In genomic region chr1:66678662-66679061, GRCm38 (mm10) we compare ENCODE assay signal across 17 mouse cellular contexts. TPM values are rescaled to one million over a fixed set of nuclear protein-coding genes. Genes with fewer than 3 reads are reported as not detected.
DNase-seq lines count a peak whose midpoint lies in the region; ATAC-seq and TF ChIP-seq lines count a peak whose summit lies in the region.
"Had no signal": no experiment of that assay in that cellular context is flagged by ENCODE, and none has a peak within 500 bp of the region (broad histone marks: within the 10 kb centered on the region; RNA-seq: fewer than 3 reads in every experiment).

No protein-coding gene starts in this region.

- WGBS in intestine, postnatal 0 days, result 40% methylated on average over 2 of the region's 2 CpGs
- WGBS in intestine, embryonic 16.5 days, result 35% methylated on average over 2 of the region's 2 CpGs
- 33% methylated on average over 2 of the region's 2 CpGs for WGBS in midbrain, postnatal 0 days
- WGBS in midbrain, embryonic 16.5 days, result 40% methylated on average over 2 of the region's 2 CpGs
- 15% methylated on average over 2 of the region's 2 CpGs for whole genome bisulfite sequencing in cerebellum, adult 2 months

- no peak for DNase-seq in midbrain, postnatal 0 days (ENCODE audit: low spot score)
- peak; percentile 13 for DNase-seq in NIH3T3 (ENCODE audit: low read depth)
- no peak for DNase-seq in embryo, embryonic 9.5 days (ENCODE audit: extremely low spot score)
- no peak for DNase-seq in cerebellum, adult 2 months
- DNase-seq: adrenal gland, postnatal 10 days; cerebellum, postnatal 14 days; embryo, embryonic 11 days; gastrocnemius, postnatal 10 days; spleen, adult 18-20 months; thymus, postnatal 36 days had no signal

- no peak overlapping the region for H3K4me2 ChIP-seq in intestine, postnatal 0 days (replicated peaks; ENCODE audit: low read depth)
- H3K4me2 ChIP-seq in intestine, embryonic 16.5 days (ENCODE audit: low read depth, low read length), result no peak overlapping the region
- H3K4me2 ChIP-seq in midbrain, postnatal 0 days (ENCODE audit: low read depth, low read length, poor library complexity, severe bottlenecking), result no peak overlapping the region
- H3K4me2 ChIP-seq in midbrain, embryonic 16.5 days (ENCODE audit: low read length), result no peak overlapping the region
- H3K4me2 ChIP-seq: intestine, embryonic 15.5 days; limb, embryonic 15.5 days; neural tube, embryonic 12.5 days had no signal

- H3K9ac ChIP-seq in intestine, postnatal 0 days (ENCODE audit: low read depth, low read length), result no peak overlapping the region
- no peak overlapping the region for H3K9ac ChIP-seq in intestine, embryonic 16.5 days (ENCODE audit: low read depth, low read length)
- no peak overlapping the region for H3K9ac ChIP-seq in midbrain, postnatal 0 days (replicated peaks; ENCODE audit: low read length, poor library complexity, severe bottlenecking)
- H3K9ac ChIP-seq in midbrain, embryonic 16.5 days (ENCODE audit: low read depth, low read length), result no peak overlapping the region
- H3K9ac ChIP-seq: intestine, embryonic 15.5 days; limb, embryonic 15.5 days; neural tube, embryonic 12.5 days had no signal

- no peaks in the 10 kb centered on the region for H3K36me3 ChIP-seq in intestine, postnatal 0 days (ENCODE audit: control insufficient read depth, insufficient read depth)
- H3K36me3 ChIP-seq in intestine, embryonic 16.5 days (ENCODE audit: control insufficient read depth, insufficient read depth, low read length), result no peaks in the 10 kb centered on the region
- peaks cover 10% of the 10 kb centered on the region; the same call in 1 of the 2 replicates for H3K36me3 ChIP-seq in midbrain, postnatal 0 days (ENCODE audit: insufficient read depth, low read length)
- H3K36me3 ChIP-seq in midbrain, embryonic 16.5 days (ENCODE audit: control insufficient read depth, insufficient read depth, low read length), result no peaks in the 10 kb centered on the region
- H3K36me3 ChIP-seq: intestine, embryonic 15.5 days; limb, embryonic 15.5 days; neural tube, embryonic 12.5 days had no signal

- peak; percentile 57 for TF ChIP-seq CTCF in intestine, postnatal 0 days (IDR thresholded peaks at IDR 0.05; ENCODE audit: low read depth)
- TF ChIP-seq CTCF in midbrain, postnatal 0 days (IDR thresholded peaks at IDR 0.05), result peak; percentile 56
- no peak for TF ChIP-seq CTCF in cerebellum, adult 2 months (IDR thresholded peaks at IDR 0.05; ENCODE audit: borderline replicate concordance, insufficient read depth, low read depth, low read length)

- H3K27ac ChIP-seq in intestine, postnatal 0 days (ENCODE audit: low read depth, low read length), result no peak overlapping the region
- H3K27ac ChIP-seq in intestine, embryonic 16.5 days (ENCODE audit: low read length), result no peak overlapping the region
- no peak overlapping the region for H3K27ac ChIP-seq in midbrain, postnatal 0 days (ENCODE audit: low read depth, low read length)
- no peak overlapping the region for H3K27ac ChIP-seq in midbrain, embryonic 16.5 days (ENCODE audit: low read length)
- H3K27ac ChIP-seq in cerebellum, adult 2 months (ENCODE audit: insufficient read depth, low read length), result no peak overlapping the region
- H3K27ac ChIP-seq: intestine, embryonic 15.5 days; limb, embryonic 15.5 days; neural tube, embryonic 12.5 days had no signal

- ATAC-seq in intestine, postnatal 0 days, result no peak
- ATAC-seq in intestine, embryonic 16.5 days, result no peak
- no peak for ATAC-seq in midbrain, postnatal 0 days (ENCODE audit: low FRiP score)
- no peak for ATAC-seq in midbrain, embryonic 16.5 days
- ATAC-seq: intestine, embryonic 15.5 days; Patski had no signal

- H3K4me1 ChIP-seq in intestine, postnatal 0 days (replicated peaks; ENCODE audit: control insufficient read depth, insufficient read depth, low read length), result no peaks in the 10 kb centered on the region
- H3K4me1 ChIP-seq in intestine, embryonic 16.5 days (ENCODE audit: control insufficient read depth, insufficient read depth, low read length), result no peaks in the 10 kb centered on the region
- H3K4me1 ChIP-seq in midbrain, postnatal 0 days (ENCODE audit: insufficient read depth, low read length), result no peaks in the 10 kb centered on the region
- no peaks in the 10 kb centered on the region for H3K4me1 ChIP-seq in midbrain, embryonic 16.5 days (ENCODE audit: control insufficient read depth, insufficient read depth, low read length)
- no peaks in the 10 kb centered on the region for H3K4me1 ChIP-seq in cerebellum, adult 2 months (ENCODE audit: control insufficient read depth, insufficient read depth, low read length)
- H3K4me1 ChIP-seq: intestine, embryonic 15.5 days; limb, embryonic 15.5 days; neural tube, embryonic 12.5 days had no signal

- TF ChIP-seq POLR2A in cerebellum, adult 2 months (IDR thresholded peaks at IDR 0.05; ENCODE audit: borderline replicate concordance, insufficient read depth, low read length), result no peak

- H3K9me3 ChIP-seq in intestine, postnatal 0 days (ENCODE audit: control insufficient read depth), result no peaks in the 10 kb centered on the region
- H3K9me3 ChIP-seq in intestine, embryonic 16.5 days (ENCODE audit: control insufficient read depth, low read length), result no peaks in the 10 kb centered on the region
- no peaks in the 10 kb centered on the region for H3K9me3 ChIP-seq in midbrain, postnatal 0 days (ENCODE audit: low read length)
- H3K9me3 ChIP-seq in midbrain, embryonic 16.5 days (replicated peaks; ENCODE audit: control insufficient read depth, low read length, poor library complexity, severe bottlenecking), result no peaks in the 10 kb centered on the region
- H3K9me3 ChIP-seq: intestine, embryonic 15.5 days; limb, embryonic 15.5 days; neural tube, embryonic 12.5 days had no signal

- H3K4me3 ChIP-seq in intestine, postnatal 0 days (ENCODE audit: low read depth, low read length), result no peak overlapping the region
- H3K4me3 ChIP-seq in intestine, embryonic 16.5 days (ENCODE audit: low read length), result no peak overlapping the region
- no peak overlapping the region for H3K4me3 ChIP-seq in midbrain, postnatal 0 days (ENCODE audit: low read depth, low read length)
- H3K4me3 ChIP-seq in midbrain, embryonic 16.5 days (ENCODE audit: low read depth, low read length), result no peak overlapping the region
- no peak overlapping the region for H3K4me3 ChIP-seq in cerebellum, adult 2 months (replicated peaks; ENCODE audit: insufficient read depth, low read depth, low read length)
- H3K4me3 ChIP-seq: intestine, embryonic 15.5 days; limb, embryonic 15.5 days; neural tube, embryonic 12.5 days had no signal

- H3K27me3 ChIP-seq in intestine, postnatal 0 days (replicated peaks; ENCODE audit: control insufficient read depth, insufficient read depth, low read length), result no peaks in the 10 kb centered on the region
- H3K27me3 ChIP-seq in intestine, embryonic 16.5 days (replicated peaks; ENCODE audit: control insufficient read depth, insufficient read depth, low read length), result no peaks in the 10 kb centered on the region
- H3K27me3 ChIP-seq in midbrain, postnatal 0 days (ENCODE audit: insufficient read depth, low read length), result no peaks in the 10 kb centered on the region
- H3K27me3 ChIP-seq in midbrain, embryonic 16.5 days (ENCODE audit: control insufficient read depth, insufficient read depth, low read depth, low read length), result no peaks in the 10 kb centered on the region
- no peaks in the 10 kb centered on the region for H3K27me3 ChIP-seq in cerebellum, adult 2 months (ENCODE audit: control insufficient read depth, insufficient read depth, low read length)
- H3K27me3 ChIP-seq: intestine, embryonic 15.5 days; limb, embryonic 15.5 days; neural tube, embryonic 12.5 days had no signal

RNA-seq across cellular contexts. Expression of gene Rpe, which starts 22.0 kb away (rescaled TPM):
- polyA plus RNA-seq in intestine, postnatal 0 days (2015; fragmentation: Nextera tagmentation; extraction: Ambion mirVana), result 41.4 and 44.3 TPM in 2 replicates
- polyA plus RNA-seq in intestine, embryonic 16.5 days (2015; fragmentation: Nextera tagmentation; extraction: Ambion mirVana), result 69.9 and 74.8 TPM in 2 replicates
- 24.2 and 24.9 TPM in 2 replicates for total RNA-seq in midbrain, postnatal 0 days (2014; rRNA removed)
- 17.2 and 18.2 TPM in 2 replicates for polyA plus RNA-seq in midbrain, postnatal 0 days (2015; fragmentation: Nextera tagmentation; extraction: Ambion mirVana)
- 30.2 and 33.7 TPM in 2 replicates for polyA plus RNA-seq in midbrain, embryonic 16.5 days (2015; fragmentation: Nextera tagmentation; extraction: Ambion mirVana)
- 23.7 and 29.5 TPM in 2 replicates for polyA plus RNA-seq in cerebellum, adult 2 months (2012; rRNA removed)
